Mouse (Mus musculus) cortical plate, adult 2 months (tissue): ENCODE results near the gene Tmem86a.

Experiments
- CTCF ChIP-seq: fragments of 200-500 bp; IDR thresholded peaks from 2 replicates; pipeline ENCODE4 v1.5.1; 2011; ENCODE audit warnings: mild to moderate bottlenecking, control low read depth, low read length; ENCODE audit not compliant: insufficient read depth; ENCODE audit errors: extremely low read depth
- POLR2A ChIP-seq: fragments of 200-500 bp; IDR thresholded peaks from 2 replicates; pipeline ENCODE4 v1.6.1; 2011; ENCODE audit warnings: mild to moderate bottlenecking, low read length, control low read depth; ENCODE audit not compliant: insufficient read depth; ENCODE audit errors: extremely low read depth

GRCm38 (mm10) chr7:47042823-47043490 is 7.4 kb upstream of the Tmem86a start:
- no peak for TF ChIP-seq CTCF
- no peak for TF ChIP-seq POLR2A
